Mouse (Mus musculus) frontal cortex, adult (tissue): ENCODE results near the gene Mapk10.

Experiments used
- ATAC-seq: cut with Nextera tagmentation; 2 replicates; pipeline ENCODE4 v1.9.2; 2017; ENCODE audit warnings: mild to moderate bottlenecking, moderate library complexity, mixed read lengths; ENCODE audit not compliant: low TSS enrichment

The Mapk10 gene

DNA sequence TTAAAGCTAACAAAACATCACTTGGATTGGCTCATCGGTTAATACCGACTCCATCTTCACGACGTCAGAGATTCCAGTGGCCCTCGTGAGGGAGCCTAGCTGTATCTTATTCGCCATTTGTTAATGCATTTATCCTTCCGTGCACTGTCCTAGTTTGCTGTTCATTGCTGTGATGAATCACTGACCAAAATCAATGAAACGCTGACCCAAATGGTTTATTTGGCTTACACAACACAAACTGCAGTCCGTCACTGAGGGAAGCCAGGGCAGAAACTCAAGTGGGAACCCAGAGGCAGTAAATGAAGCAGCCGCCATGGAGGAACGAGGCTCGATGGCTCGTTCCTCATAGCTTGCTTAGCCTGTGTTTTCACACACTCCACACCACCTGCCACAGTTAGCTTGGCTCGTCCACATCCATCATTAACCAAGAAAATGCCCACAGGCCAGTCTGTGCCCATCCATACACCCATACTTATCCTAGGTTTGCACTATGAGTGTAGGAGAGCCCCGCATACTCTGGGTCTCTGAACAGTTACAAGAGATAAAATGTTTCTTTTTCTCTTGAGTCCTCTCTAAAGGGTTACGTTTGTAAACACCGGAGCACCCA, 140.0 kb downstream of the Mapk10 start:
- ATAC-seq, result peak; percentile 24; the same call in 1 of the 2 replicates

DNA sequence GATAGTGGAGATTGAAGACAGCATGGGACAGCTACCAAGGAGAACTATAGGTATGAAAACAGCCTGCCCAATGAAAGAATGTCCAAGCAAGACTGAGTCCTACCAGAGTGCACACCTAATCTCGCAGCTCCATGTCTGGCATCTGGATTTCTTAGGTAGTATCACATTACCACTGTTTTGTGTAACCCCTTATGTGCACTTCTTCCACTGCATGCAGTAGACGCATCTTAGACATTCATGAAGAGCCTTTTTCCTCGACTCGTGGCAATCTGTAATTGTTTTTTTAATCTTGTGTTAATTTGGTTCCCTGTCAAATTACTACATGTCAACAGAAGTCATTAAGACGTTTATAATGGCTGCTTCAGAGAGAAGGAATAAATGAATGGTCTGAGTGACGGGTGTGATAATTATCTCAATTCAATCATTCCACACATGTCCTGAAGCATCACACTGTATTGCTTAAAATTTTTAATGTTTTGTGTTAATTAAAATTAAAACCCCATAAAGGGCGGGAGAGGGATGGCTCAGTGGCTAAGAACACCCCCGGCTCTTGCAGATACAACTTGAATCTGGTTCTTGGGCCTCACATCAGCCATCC, 160.7 kb downstream of the Mapk10 start:
- no peak for ATAC-seq

DNA sequence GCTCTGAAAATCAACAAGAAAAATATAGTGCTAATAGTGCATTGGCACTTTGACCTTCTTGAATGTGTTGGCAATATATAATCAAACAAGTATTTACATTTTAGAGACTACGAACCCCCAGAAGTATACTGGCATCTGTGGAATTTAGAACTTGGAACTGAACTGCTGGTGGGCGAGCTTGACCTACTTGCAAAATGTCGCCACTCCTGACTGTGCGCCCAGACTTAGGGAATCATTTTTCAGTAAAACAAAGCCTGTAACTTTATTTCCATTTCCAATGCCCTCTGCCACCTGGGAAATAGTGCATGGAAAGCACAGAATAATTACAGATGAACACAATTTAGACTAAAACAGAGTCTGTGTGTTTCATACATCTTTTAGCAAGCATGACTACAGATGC, 163.1 kb downstream of the Mapk10 start:
- peak; percentile 66 for ATAC-seq

DNA sequence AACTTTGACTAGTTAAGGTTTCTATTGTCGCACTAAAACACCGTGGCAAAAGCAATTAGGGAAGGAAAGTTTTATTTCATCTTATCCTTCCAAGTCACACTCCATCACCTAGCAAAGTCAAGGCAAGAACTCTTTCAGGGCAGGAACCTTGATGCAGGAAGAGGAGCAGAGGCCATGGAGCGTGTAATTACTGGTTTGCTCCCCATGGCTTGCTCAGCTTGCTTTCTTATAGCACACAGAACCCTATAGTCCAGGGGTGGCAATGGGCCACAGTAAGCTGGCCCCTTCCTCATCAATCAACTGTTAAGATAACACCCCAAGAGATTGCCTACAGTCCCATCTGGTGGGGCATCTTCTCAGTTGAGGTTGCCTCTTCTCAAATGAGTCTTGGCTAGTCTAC, 173.4 kb downstream of the Mapk10 start:
- no peak for ATAC-seq

DNA sequence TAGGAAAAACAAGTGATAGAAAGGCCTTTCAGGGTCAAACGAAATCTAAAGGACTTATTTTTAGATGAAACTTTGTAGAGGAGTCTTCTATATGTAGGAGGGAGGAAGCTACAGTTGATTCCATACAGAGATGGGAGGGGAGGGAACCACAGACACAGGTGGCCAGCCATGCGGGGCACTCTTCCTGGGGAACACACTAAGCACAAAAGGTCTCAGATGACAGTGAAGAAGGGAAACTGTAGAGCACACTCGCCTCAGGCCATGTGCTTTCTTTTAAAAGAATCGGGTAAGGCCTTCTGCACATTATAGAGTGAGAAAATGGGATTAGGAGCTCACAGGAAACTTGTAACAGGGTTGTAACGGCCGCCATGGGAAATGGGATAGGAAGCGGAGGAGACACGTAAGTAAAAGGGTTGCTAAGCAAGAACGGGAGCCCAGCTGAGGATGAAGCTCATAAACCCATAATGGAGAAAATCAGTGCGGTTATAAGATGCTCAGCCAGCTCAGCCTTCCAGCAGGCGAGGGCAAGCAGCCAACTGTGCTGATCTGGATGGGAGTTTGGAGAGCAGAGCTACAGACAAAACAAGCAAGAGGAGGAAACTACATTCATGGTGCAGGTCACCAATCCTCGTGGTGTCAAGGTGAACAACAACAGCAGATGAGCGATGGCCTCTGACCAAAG, 182.1 kb downstream of the Mapk10 start:
- ATAC-seq, result peak; percentile 76

- ATAC-seq, result peak; percentile 79
Observed at GRCm38 (mm10) chr5:103022504-103023172, 188.5 kb downstream of the Mapk10 start.

GRCm38 (mm10) chr5:103021479-103021878, 189.7 kb downstream of the Mapk10 start:
- ATAC-seq, result no peak

DNA sequence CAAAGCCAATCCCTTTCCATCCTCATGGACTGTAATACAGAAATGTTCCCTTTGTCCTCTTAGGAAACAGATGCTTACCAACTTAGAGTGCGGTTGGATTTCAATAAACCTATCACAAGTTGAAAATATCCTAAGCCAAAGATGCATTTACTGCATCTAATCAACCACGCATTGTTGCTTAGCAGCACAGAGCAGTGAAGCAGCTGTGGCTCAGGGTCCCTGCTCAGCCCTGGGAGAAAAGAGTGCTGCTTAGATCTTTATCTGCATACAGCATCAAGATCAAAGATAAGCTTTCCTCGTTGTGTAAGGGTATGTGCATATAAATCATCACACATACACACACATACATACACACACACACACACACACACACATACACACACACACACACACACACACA, 190.2 kb downstream of the Mapk10 start:
- no peak for ATAC-seq

- peak; percentile 34; the same call in 1 of the 2 replicates for ATAC-seq
Observed at GRCm38 (mm10) chr5:103020127-103020526, 191.0 kb downstream of the Mapk10 start.

GRCm38 (mm10) chr5:103017637-103018036, 193.5 kb downstream of the Mapk10 start:
- ATAC-seq, result no peak

DNA sequence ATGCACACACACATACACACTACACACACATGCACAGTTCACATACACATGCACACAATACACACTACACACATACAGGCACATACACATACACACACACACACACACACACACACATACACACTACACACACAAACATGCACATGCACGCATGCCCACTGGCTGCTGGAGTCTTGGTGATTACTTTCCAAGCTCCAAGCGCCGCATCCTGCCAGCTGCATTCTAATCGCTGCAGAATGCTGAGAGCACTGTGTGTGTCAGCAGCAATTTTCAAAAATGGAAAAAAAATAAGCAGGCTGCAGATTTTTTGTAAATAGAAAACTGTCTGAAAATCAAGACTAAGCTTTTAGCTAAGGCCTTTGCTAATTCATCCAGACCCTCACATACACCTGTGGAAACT, 196.8 kb downstream of the Mapk10 start:
- no peak for ATAC-seq

GRCm38 (mm10) chr5:103008894-103009293, 202.2 kb downstream of the Mapk10 start:
- ATAC-seq, result peak; percentile 67

DNA sequence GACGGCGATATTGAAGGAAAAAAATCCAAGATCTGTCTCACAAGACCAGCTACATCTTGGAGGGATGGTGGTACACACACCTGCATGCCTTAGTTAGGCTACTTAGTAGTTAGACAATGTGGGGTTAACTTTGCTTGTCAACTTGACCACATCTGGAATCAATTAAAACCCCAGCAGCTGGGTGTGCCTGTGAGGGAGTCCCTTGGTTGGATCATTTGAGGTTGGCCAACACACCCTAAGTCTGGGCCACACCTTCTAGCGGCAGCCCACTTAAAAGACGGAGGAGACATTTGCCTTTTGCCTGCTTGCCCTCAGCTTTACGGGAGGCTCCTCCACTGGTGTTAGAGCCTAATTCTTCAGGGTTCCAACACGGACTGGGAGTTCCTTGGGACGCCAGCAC, 209.0 kb downstream of the Mapk10 start:
- ATAC-seq, result no peak

DNA sequence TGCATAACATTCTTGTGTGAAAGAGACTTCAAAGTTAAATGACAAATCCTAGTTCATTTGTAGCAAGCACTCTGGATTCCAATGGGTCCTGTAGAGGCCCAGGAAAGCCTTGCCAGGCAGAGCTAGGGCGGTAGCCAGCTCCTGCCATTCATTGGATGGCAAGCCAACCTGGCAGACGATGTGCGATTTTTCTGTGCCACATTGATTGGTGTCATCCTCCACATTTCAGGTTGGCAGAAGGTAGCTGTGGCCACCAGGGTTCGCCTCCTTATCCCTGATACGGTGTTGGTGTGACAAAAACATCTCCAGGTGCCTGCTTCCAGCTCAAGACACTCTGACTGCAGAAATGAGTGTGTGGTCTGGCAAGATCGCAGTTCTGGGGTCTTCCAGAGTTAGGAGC, 210.6 kb downstream of the Mapk10 start:
- ATAC-seq, result no peak

DNA sequence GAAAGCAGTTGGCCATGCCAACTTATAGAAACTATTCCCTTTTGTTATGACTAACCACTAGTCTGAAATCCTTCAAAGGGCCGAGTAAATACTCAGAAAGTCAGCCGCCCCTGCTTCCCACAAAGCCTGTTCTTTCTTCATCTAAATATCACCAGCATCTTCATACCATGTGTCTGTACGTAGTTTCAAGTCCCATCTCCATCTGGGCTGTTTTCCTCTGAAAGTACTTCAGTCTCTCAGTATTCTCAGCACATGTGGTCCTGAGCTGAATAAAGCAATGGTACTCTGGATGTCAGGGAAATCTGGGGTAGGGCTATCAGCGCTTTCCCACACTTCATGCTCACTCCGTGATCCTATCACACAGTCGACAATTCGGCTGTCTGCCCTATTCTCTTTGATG, 212.6 kb downstream of the Mapk10 start:
- ATAC-seq, result peak; percentile 41

DNA sequence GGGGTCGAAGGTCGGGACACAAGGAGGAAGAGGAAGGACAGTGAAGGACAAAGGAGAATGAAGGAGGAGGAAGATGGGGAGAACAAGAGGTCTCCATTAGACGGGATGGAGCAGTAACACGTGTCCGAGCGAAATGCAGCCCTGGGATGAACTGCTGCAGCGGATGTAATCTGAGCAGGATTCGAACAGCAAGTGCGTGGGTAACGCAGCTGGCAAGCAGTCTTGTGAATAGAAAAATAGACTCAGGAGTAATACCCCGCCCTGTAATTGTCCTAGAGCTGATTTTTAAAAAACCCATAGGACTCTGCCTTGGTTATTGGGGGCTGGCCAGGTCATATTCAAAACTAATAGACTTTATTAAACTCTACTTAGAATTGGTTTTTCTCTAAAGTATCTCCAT, 213.2 kb downstream of the Mapk10 start:
- no peak for ATAC-seq

- peak; percentile 70 for ATAC-seq
Observed at GRCm38 (mm10) chr5:102996331-102996730, 214.8 kb downstream of the Mapk10 start.

GRCm38 (mm10) chr5:102995928-102996327, 215.2 kb downstream of the Mapk10 start:
- 0 out of 2 replicates have a peak, but pooled peaks have one; percentile 28 for ATAC-seq

- no peak for ATAC-seq
Observed at GRCm38 (mm10) chr5:102993951-102994350, 217.2 kb downstream of the Mapk10 start.

GRCm38 (mm10) chr5:102991691-102992090, 219.4 kb downstream of the Mapk10 start:
- no peak for ATAC-seq

DNA sequence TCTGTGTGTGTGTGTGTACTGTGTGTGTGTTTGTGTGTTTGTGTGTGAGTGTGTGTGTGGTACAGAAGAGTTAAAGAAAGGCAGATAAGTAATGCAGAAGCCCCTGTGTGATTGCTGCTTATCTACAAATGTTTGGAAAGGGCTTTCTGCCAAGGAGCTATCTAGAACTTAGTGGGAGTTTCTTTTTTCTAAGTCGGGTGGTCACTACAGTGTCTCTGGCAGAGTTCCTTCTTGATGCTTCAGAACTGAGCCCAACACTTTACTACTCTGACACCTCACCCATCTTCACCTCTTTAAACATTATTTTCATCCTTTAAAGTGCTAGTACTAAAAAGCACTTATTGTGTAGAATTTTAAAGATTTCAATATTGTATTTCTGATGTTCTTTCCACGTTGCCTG, 232.8 kb downstream of the Mapk10 start:
- no peak for ATAC-seq

- peak; percentile 45 for ATAC-seq
Observed at GRCm38 (mm10) chr5:102977138-102977537, 234.0 kb downstream of the Mapk10 start.

GRCm38 (mm10) chr5:102976540-102976939, 234.6 kb downstream of the Mapk10 start:
- ATAC-seq, result no peak
